Mouse (Mus musculus): Measurements from ENCODE around the gene Zcchc7. TPM values are rescaled to one million over a fixed set of nuclear protein-coding genes. Genes with fewer than 3 reads are reported as not detected.
"Not testable (repeated sequence)": the region's sequence is repeated elsewhere in the genome, so short reads cannot be mapped to it uniquely, and the experiment has no call there.

Gene Zcchc7
- polyA plus RNA-seq, 1 experiment from 2014 or later: 28.5 TPM

DNA sequence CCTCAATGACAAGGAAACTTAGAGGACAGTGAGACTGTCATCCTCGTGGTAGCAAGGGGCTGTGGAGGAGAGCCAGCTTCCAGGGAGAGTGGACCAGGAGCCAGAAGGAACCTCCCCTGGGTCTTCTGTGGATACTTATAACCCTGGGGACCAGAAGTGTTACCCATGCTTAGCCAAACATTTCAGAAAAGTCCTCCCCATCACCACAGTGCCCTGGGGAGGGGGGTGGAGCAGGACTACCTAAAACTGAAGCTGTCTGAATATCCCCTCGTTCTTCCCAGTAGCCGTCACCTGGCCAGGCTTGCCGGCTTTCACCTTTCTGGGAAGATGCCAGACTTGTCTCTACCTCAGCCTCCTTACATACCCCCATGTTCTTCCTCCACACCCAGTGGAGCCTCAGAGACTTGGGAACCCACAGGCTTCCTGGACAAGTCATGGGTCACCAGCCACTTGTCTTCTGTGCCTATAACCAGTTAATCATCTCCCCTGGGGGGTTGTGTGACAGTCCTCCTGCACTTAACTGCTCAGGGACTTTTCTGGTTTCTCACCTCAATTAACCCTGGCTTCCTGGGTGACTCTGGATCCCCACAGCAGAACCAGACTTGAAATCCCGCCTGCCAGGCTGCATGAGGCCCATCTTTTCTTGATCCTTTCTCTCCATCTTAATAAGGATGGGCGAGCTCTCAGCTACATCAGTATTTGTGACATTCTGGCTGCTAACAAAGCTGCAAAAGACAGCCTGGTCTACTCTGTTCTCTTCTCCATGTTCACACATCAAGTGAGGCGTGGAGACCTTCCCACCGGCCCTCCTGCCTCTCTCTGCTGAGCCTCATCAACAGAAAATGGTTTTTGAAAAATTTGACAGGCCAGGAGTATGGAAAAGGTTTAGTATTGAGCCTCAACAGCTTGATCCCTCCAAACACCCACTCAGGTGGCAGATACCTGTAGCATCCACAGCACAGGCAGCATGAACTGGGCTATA, 183.0 kb downstream of the Zcchc7 start:
- Histone ChIP-seq H3K27ac (ENCODE audit: low read depth, low read length) (no peak overlapping the region), H3K9me3 (ENCODE audit: control insufficient read depth, low read length) (no peaks in the 10 kb centered on the region), H3K9ac (ENCODE audit: low read depth, low read length) (no peak overlapping the region), H3K36me3 (ENCODE audit: control insufficient read depth, insufficient read depth, low read length) (no peaks in the 10 kb centered on the region), H3K4me2 (no peak overlapping the region), H3K4me1 (replicated peaks; ENCODE audit: control insufficient read depth, insufficient read depth, low read length) (no peaks in the 10 kb centered on the region), H3K27me3 (replicated peaks; ENCODE audit: control insufficient read depth, insufficient read depth, low read length) (no peaks in the 10 kb centered on the region), H3K4me3 (ENCODE audit: low read depth, low read length) (no peak overlapping the region)
- WGBS: 72% methylated on average over 8 of the region's 8 CpGs
- no peak for DNase-seq (ENCODE audit: low spot score)
- ATAC-seq (replicated peaks; ENCODE audit: low FRiP score): no peak

DNA sequence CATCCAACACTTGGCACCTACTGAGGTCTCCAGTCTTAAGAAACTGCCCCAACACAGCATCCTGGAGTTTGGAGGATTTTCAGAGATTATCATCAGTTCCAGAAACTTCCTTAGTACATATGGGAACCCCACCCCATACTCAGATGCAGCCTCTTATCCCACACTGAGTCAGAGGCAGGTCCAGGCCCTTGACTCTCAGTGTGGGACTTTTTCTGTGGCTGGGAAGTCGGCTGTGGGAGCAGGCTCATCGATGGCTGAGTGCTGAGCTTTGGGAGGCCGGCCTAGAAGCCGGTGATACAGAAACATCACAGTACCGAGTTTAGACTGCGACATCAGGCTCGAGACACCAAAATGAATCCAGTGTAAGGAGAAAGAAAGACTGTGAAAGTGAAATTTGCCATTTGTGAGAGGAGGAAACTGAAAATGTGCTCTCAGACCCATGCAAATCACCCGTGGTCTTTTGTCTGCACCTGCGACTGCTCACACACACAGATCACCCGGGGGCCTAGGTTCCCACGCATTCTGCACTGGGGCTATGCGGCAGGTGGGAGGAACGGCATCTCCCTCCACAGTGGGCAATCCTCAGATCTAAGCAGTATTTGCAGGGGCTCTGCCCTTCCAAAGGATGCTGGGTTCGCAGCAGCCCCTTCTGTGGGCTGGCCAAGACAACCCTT, 184.0 kb downstream of the Zcchc7 start:
- Histone ChIP-seq H3K4me3 (ENCODE audit: low read depth, low read length) (no peak overlapping the region), H3K4me1 (replicated peaks; ENCODE audit: control insufficient read depth, insufficient read depth, low read length) (no peaks in the 10 kb centered on the region), H3K27ac (ENCODE audit: low read depth, low read length) (no peak overlapping the region), H3K9ac (ENCODE audit: low read depth, low read length) (no peak overlapping the region), H3K4me2 (no peak overlapping the region), H3K9me3 (ENCODE audit: control insufficient read depth, low read length) (no peaks in the 10 kb centered on the region), H3K36me3 (ENCODE audit: control insufficient read depth, insufficient read depth, low read length) (no peaks in the 10 kb centered on the region), H3K27me3 (replicated peaks; ENCODE audit: control insufficient read depth, insufficient read depth, low read length) (no peaks in the 10 kb centered on the region)
- ATAC-seq (replicated peaks; ENCODE audit: low FRiP score) (no peak), DNase-seq (ENCODE audit: low spot score) (no peak)
- WGBS: 86% methylated on average over 14 of the region's 14 CpGs

DNA sequence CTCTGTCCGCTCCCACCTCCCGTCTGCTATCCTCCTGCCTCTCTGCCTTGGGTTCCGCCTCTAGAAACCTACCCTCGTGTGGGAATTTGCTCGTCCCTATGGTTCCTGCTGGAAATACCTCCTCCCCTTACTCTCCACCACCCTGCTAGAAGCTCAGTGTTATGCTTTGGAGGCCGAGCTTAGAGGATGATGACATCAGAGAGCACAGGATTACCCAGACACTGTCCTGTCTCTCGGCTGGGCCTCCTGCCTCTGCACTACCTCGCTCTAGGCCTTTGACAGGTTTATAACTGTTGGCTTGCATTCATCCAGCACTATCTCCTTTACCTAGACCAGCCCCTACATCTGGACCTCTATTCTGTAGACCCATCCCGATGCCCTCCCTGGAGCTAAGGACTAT, 184.6 kb downstream of the Zcchc7 start:
- ATAC-seq (replicated peaks; ENCODE audit: low FRiP score): no peak
- H3K4me3 ChIP-seq (ENCODE audit: low read depth, low read length): no peak overlapping the region
- 76% methylated on average over 9 of the region's 9 CpGs for WGBS

DNA sequence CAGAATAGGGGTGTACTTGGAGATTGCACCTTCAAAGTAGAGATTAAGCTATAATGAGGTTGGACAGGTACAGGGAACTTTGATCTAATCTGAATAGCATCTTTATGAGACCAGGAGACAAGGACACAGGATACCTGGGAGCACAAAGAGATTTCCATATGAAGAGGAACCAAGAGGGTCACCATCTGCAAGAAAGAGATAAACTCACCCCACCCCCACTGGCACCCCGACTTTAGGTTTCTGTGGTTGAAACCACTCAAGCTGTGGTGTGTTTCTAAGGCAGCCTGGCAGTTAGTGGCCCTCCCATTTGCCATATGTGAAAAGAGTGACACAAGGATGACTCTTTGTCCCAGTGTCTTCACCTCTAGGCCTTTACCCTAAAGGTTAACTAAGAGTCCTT, 186.6 kb downstream of the Zcchc7 start:
- Histone ChIP-seq H3K27me3 (replicated peaks; ENCODE audit: control insufficient read depth, insufficient read depth, low read length) (no peaks in the 10 kb centered on the region), H3K9ac (ENCODE audit: low read depth, low read length) (no peak overlapping the region), H3K4me1 (replicated peaks; ENCODE audit: control insufficient read depth, insufficient read depth, low read length) (no peaks in the 10 kb centered on the region), H3K27ac (ENCODE audit: low read depth, low read length) (no peak overlapping the region), H3K36me3 (ENCODE audit: control insufficient read depth, insufficient read depth, low read length) (no peaks in the 10 kb centered on the region), H3K4me2 (no peak overlapping the region), H3K9me3 (ENCODE audit: control insufficient read depth, low read length) (no peaks in the 10 kb centered on the region), H3K4me3 (ENCODE audit: low read depth, low read length) (no peak overlapping the region)
- WGBS: 35% methylated on average over 1 of the region's 1 CpGs
- DNase-seq (ENCODE audit: low spot score) (no peak), ATAC-seq (replicated peaks; ENCODE audit: low FRiP score) (no peak)

More for the DNA sequence above, 184.6 kb downstream of the Zcchc7 start:
- Histone ChIP-seq H3K9me3 (ENCODE audit: control insufficient read depth, low read length) (no peaks in the 10 kb centered on the region), H3K36me3 (ENCODE audit: control insufficient read depth, insufficient read depth, low read length) (no peaks in the 10 kb centered on the region), H3K9ac (ENCODE audit: low read depth, low read length) (no peak overlapping the region), H3K4me1 (replicated peaks; ENCODE audit: control insufficient read depth, insufficient read depth, low read length) (no peaks in the 10 kb centered on the region), H3K27ac (ENCODE audit: low read depth, low read length) (no peak overlapping the region), H3K4me2 (no peak overlapping the region), H3K27me3 (replicated peaks; ENCODE audit: control insufficient read depth, insufficient read depth, low read length) (no peaks in the 10 kb centered on the region)
- DNase-seq (ENCODE audit: low spot score): no peak

DNA sequence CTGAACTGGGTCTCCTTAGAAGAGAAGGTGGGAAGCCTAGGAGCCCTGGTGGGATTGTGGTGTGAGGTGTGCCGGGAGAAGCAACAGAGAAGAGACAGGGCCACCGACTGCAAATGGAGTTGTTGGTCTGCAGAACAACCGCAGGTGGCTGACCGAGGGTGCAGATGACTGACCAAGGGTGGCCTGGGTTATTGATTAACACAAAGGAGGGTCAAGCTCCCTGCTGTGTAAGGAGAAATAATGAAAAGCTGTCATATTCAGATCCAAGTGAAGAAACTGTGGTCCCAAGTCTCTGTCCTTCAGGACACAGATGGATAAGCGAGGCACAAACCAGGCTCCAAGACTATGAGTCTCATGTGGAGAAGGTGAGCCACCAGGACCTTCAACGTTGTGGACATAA, 187.8 kb downstream of the Zcchc7 start:
- Histone ChIP-seq H3K27me3 (replicated peaks; ENCODE audit: control insufficient read depth, insufficient read depth, low read length) (no peaks in the 10 kb centered on the region), H3K4me3 (ENCODE audit: low read depth, low read length) (no peak overlapping the region), H3K36me3 (ENCODE audit: control insufficient read depth, insufficient read depth, low read length) (no peaks in the 10 kb centered on the region), H3K9ac (ENCODE audit: low read depth, low read length) (no peak overlapping the region), H3K27ac (ENCODE audit: low read depth, low read length) (no peak overlapping the region), H3K4me2 (no peak overlapping the region), H3K9me3 (ENCODE audit: control insufficient read depth, low read length) (no peaks in the 10 kb centered on the region), H3K4me1 (replicated peaks; ENCODE audit: control insufficient read depth, insufficient read depth, low read length) (no peaks in the 10 kb centered on the region)
- ATAC-seq (replicated peaks; ENCODE audit: low FRiP score) (no peak), DNase-seq (ENCODE audit: low spot score) (no peak)
- 71% methylated on average over 6 of the region's 6 CpGs for WGBS

DNA sequence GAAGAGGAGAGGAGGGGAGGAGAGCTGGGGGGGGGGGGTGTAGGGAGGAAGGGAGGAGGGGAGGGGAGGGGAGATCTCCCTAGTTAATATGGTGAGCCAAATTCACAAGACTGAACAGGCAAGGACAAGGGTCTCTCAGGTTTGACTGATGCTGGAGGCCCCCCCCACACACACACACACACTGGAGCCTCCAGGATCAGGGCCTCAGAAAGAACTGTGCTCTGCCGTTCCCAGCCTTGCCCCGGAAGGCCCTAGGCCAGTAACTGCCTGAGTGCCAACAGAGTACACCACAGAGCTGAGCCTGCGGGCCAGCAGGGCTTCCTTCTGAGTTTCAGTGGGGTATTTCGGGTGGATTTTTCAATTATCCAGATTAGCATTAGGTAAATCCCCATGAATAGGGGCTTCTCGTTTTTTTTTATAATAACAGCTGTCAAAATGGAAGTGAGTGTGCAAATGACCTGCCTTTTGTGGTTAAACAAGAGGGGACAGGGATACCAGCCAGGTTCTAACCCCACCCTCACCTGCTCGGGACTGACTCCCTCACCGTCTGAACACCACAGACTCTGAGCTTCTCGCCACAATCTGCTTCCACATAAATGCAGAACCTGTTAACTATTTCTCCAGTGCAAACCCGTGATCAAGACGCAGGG, 188.9 kb downstream of the Zcchc7 start:
- ATAC-seq (replicated peaks; ENCODE audit: low FRiP score): no peak
- Histone ChIP-seq H3K4me1 (replicated peaks; ENCODE audit: control insufficient read depth, insufficient read depth, low read length) (no peaks in the 10 kb centered on the region), H3K9ac (ENCODE audit: low read depth, low read length) (no peak overlapping the region), H3K27ac (ENCODE audit: low read depth, low read length) (no peak overlapping the region), H3K36me3 (ENCODE audit: control insufficient read depth, insufficient read depth, low read length) (no peaks in the 10 kb centered on the region), H3K4me3 (ENCODE audit: low read depth, low read length) (no peak overlapping the region), H3K4me2 (no peak overlapping the region), H3K9me3 (ENCODE audit: control insufficient read depth, low read length) (no peaks in the 10 kb centered on the region), H3K27me3 (replicated peaks; ENCODE audit: control insufficient read depth, insufficient read depth, low read length) (no peaks in the 10 kb centered on the region)
- DNase-seq (ENCODE audit: low spot score): no peak
- 79% methylated on average over 10 of the region's 10 CpGs for WGBS

DNA sequence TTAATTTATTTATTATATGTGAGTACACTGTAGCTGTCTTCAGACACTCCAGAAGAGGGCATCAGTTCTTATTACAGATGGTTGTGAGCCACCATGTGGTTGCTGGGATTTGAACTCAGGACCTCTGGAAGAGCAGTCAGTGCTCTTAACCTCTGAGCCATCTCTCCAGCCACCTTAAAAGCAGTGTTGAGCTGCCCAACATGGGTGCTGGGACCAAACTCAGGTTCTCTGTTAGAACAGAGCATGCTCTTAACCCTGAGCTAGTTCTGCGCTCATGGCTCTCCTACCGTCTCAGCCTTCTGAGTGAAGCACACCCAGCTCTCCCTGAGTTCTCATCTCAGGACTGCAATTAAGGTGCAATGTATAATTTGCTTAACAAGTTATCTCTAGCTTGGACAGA, 190.4 kb downstream of the Zcchc7 start:
- not testable (repeated sequence) for ATAC-seq (replicated peaks; ENCODE audit: low FRiP score); H3K4me2 ChIP-seq; H3K27me3 ChIP-seq (replicated peaks; ENCODE audit: control insufficient read depth, insufficient read depth, low read length); H3K4me3 ChIP-seq (ENCODE audit: low read depth, low read length); H3K36me3 ChIP-seq (ENCODE audit: control insufficient read depth, insufficient read depth, low read length); DNase-seq (ENCODE audit: low spot score); H3K27ac ChIP-seq (ENCODE audit: low read depth, low read length); H3K9ac ChIP-seq (ENCODE audit: low read depth, low read length); H3K9me3 ChIP-seq (ENCODE audit: control insufficient read depth, low read length); H3K4me1 ChIP-seq (replicated peaks; ENCODE audit: control insufficient read depth, insufficient read depth, low read length)
- WGBS: 98% methylated on average over 2 of the region's 2 CpGs

DNA sequence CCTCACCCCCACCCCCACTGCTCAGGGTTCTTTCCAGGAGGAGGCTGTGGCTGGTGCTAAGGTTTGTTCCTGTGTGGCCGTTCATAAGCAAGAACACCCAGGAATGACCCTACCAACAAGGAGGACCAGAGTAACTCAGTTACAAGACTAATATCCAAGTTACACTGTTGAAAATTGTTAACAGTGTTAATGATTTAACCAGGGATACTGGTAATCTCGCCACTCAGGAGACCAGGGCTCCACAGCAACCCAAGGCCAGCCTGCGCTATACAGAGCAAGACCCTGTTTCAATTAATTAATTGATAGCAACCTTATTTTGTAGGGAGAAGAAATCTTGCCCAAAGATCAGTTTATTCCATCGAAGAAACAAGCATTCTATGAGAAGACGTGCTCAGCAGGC, 191.8 kb downstream of the Zcchc7 start:
- H3K9me3 ChIP-seq (ENCODE audit: control insufficient read depth, low read length): no peaks in the 10 kb centered on the region
- WGBS: 83% methylated on average over 5 of the region's 5 CpGs
- H3K4me3 ChIP-seq (ENCODE audit: low read depth, low read length): no peak overlapping the region
- no peak overlapping the region for H3K4me2 ChIP-seq
- no peak overlapping the region for H3K27ac ChIP-seq (ENCODE audit: low read depth, low read length)
- no peaks in the 10 kb centered on the region for H3K4me1 ChIP-seq (replicated peaks; ENCODE audit: control insufficient read depth, insufficient read depth, low read length)
- ATAC-seq (replicated peaks; ENCODE audit: low FRiP score): no peak
- DNase-seq (ENCODE audit: low spot score): no peak
- no peaks in the 10 kb centered on the region for H3K36me3 ChIP-seq (ENCODE audit: control insufficient read depth, insufficient read depth, low read length)
- no peaks in the 10 kb centered on the region for H3K27me3 ChIP-seq (replicated peaks; ENCODE audit: control insufficient read depth, insufficient read depth, low read length)
- no peak overlapping the region for H3K9ac ChIP-seq (ENCODE audit: low read depth, low read length)
